Mouse (Mus musculus) liver, embryonic 12.5 days (tissue): ENCODE results near the gene Trarg1. TPM values are rescaled to one million over a fixed set of nuclear protein-coding genes. Genes with fewer than 3 reads are reported as not detected.
"Not testable (repeated sequence)": the region's sequence is repeated elsewhere in the genome, so short reads cannot be mapped to it uniquely, and the experiment has no call there.

Source experiments
- ATAC-seq: fragments of 200-750 bp; cut with Nextera tagmentation; 2 replicates; pipeline ENCODE4 v1.8.0; 2017; ENCODE audit warnings: moderate number of reproducible peaks, mild to moderate bottlenecking, moderate library complexity
- H3K27ac ChIP-seq: fragments of 300-500 bp; sonication (generic); 2 replicates; pipeline ENCODE4 v1.5.1; 2016; ENCODE audit warnings: mild to moderate bottlenecking
- H3K27me3 ChIP-seq: fragments of 300-500 bp; sonication (generic); replicated peaks from 2 replicates; pipeline ENCODE4 v1.6.1; 2016; ENCODE audit warnings: mild to moderate bottlenecking, moderate library complexity
- H3K36me3 ChIP-seq: fragments of 300-500 bp; sonication (generic); 2 replicates; pipeline ENCODE4 v1.6.1; 2016; ENCODE audit warnings: mild to moderate bottlenecking, moderate library complexity
- H3K4me1 ChIP-seq: fragments of 300-500 bp; sonication (generic); 2 replicates; pipeline ENCODE4 v1.6.1; 2016
- H3K4me2 ChIP-seq: fragments of 300-500 bp; sonication (generic); 2 replicates; pipeline ENCODE4 v1.6.1; 2016; ENCODE audit warnings: mild to moderate bottlenecking, moderate library complexity
- H3K4me3 ChIP-seq: fragments of 300-500 bp; sonication (generic); 2 replicates; pipeline ENCODE4 v1.5.1; 2016; ENCODE audit warnings: mild to moderate bottlenecking, moderate library complexity
- H3K9ac ChIP-seq: fragments of 300-500 bp; sonication (generic); 2 replicates; pipeline ENCODE4 v1.6.1; 2016; ENCODE audit warnings: mild to moderate bottlenecking, moderate library complexity
- H3K9me3 ChIP-seq: fragments of 300-500 bp; sonication (generic); replicated peaks from 2 replicates; pipeline ENCODE4 v1.6.1; 2016; ENCODE audit warnings: mild to moderate bottlenecking, moderate library complexity
- WGBS: fragments of 180-500 bp; shearing (Covaris S2); methylation state at CpG from one replicate; pipeline ENCODE4 v1.1.7; 2016; ENCODE audit not compliant: insufficient replicate concordance; 5-methylcytosine and 5-hydroxymethylcytosine counted together
- polyA plus RNA-seq: library from polyadenylated mRNA; unstranded; fragments of >200 nt; fragmentation: Nextera tagmentation; extraction: Ambion mirVana; gene quantifications from 2 replicates; pipeline ENCODE4 v1.2.1, GENCODE M21; 2016

Trarg1 gene
- not detected in 2 replicates for polyA plus RNA-seq

DNA sequence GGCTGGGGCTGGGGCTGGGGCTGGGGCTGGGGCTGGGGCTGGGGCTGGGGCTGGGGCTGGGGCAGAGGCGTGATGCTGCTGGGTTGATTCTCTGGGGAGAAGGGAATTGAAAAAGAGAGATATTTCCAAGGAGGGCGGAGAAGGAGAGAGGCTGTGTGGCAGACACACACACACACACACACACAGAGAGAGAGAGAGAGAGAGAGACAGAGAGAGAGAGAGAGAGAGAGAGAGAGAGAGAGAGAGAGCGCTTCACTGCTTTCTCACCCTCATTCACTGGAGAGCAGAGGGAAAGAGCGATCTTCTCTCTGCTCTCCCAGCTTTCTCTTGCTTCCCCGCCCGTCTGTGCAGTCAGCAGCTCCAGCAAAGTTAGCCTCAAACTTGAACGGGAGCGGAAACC is at the start of gene Trarg1:
Gene Trarg1, plus strand, starts transcription at position 301 of the 400 bp plus-strand sequence.
- H3K4me1 ChIP-seq, H3K27ac ChIP-seq, H3K4me2 ChIP-seq, H3K36me3 ChIP-seq, H3K4me3 ChIP-seq, ATAC-seq, H3K9ac ChIP-seq, H3K9me3 ChIP-seq: not testable (repeated sequence)
- 38% methylated on average over 7 of the region's 8 CpGs for WGBS
- H3K27me3 ChIP-seq, result peaks cover 53% of the 10 kb centered on the region

DNA sequence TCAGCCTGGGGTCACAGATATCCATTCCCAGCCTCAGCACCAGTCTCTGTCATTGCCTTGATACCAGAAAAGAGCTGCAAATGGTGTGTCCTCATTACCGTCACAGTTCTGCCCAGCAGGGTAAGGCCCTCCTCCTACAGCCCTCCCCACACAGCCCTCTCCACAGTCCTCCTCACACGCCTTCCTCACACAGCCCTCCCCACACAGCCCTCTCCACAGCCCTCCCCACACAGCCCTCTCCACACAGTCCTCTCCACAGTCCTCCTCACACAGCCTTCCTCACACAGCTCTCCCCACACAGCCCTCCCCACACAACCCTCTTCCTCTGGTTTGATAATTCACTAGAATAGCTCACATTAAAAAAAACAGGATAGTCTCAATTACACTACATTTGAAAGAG is 49.6 kb upstream of the Trarg1 start:
- no peaks in the 10 kb centered on the region for H3K9me3 ChIP-seq
- no peak overlapping the region for H3K9ac ChIP-seq
- peaks cover 11% of the 10 kb centered on the region for H3K4me1 ChIP-seq
- peaks cover 5% of the 10 kb centered on the region for H3K27me3 ChIP-seq
- no peak for ATAC-seq
- H3K4me2 ChIP-seq, result no peak overlapping the region
- H3K36me3 ChIP-seq, result no peaks in the 10 kb centered on the region
- WGBS, result 48% methylated on average over 2 of the region's 2 CpGs
- H3K27ac ChIP-seq, result no peak overlapping the region
- no peak overlapping the region for H3K4me3 ChIP-seq

DNA sequence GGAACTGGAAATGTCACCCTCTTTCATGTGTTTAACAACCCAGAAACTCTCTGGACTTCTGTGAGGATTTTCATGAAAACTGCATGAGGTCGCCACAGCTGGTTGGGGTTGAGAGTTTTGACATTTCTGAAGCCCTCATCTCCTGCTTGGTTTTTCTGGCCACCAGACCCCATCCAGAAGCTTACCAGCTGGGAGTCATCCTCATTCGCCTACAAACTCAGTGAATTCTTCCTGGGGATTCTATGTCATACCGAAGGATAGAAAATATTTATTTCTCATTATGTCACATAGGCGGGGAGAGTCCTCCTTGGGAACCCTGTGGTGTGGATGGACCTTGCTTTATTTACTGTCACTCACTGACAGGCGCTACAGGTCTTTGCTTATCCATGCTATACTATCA is 49.1 kb upstream of the Trarg1 start:
- ATAC-seq, result no peak
- no peak overlapping the region for H3K4me2 ChIP-seq
- WGBS, result 57% methylated on average over 5 of the region's 5 CpGs
- H3K9me3 ChIP-seq, result no peaks in the 10 kb centered on the region
- peaks cover 11% of the 10 kb centered on the region for H3K4me1 ChIP-seq
- no peak overlapping the region for H3K4me3 ChIP-seq
- H3K36me3 ChIP-seq, result no peaks in the 10 kb centered on the region
- H3K9ac ChIP-seq, result no peak overlapping the region
- H3K27me3 ChIP-seq, result peaks cover 2% of the 10 kb centered on the region
- no peak overlapping the region for H3K27ac ChIP-seq

DNA sequence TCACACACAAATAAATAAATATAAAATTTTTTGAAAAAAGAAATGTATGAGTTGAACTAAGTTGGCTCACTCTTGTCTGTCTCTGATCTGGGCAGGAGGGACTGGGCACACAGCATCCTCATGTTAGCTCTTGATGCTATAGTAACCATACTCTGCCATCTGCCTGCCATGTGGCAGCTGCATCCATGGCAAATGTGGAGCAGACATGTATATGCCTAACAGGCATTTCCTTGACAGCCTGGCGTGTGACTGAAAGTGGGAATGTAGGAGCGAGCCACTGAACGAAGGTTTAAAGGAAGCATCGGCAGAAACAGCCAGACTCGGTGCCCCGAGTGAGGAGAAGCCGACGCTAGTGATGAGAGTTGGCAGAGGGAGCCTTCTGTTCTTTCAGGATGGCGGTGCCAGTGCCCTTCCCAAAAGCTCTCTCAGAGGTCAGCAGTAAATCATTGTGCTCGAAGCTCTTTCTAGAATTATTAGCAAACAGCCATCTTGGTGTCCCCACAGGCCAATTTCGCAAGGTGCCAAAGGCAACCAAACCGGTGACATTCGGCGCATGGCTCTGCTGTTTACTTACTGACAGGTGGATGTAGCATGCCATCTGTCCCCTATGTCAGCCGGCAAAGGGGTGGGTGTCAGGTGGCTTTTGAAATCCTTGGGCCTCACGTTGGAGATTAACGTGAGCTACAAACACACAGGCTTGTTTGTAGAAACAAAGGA is 40.2 kb upstream of the Trarg1 start:
- Histone ChIP-seq H3K9ac (no peak overlapping the region), H3K36me3 (no peaks in the 10 kb centered on the region), H3K4me3 (no peak overlapping the region), H3K4me1 (no peaks in the 10 kb centered on the region), H3K4me2 (no peak overlapping the region), H3K27ac (no peak overlapping the region), H3K9me3 (no peaks in the 10 kb centered on the region), H3K27me3 (peaks cover 11% of the 10 kb centered on the region)
- no peak for ATAC-seq
- WGBS, result 71% methylated on average over 17 of the region's 17 CpGs

DNA sequence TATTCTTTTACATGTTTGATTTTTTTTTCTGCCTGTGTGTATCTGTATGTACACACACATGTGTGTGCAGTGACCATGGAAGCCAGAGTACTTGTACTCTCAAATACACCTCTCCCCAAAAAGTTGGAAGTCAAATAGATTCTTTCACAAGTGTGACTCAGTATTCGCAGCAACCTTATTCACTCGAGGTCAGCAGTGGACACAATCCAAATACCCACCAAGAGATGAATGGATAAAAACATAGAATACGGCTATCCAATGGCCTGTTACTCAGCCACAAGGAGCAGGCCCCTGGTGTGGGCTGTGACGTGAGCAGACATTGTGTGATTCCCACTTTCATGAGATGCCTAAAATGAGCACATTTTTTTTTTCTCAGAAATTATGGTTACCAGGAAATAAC is 39.4 kb upstream of the Trarg1 start:
- no peak overlapping the region for H3K27ac ChIP-seq

DNA sequence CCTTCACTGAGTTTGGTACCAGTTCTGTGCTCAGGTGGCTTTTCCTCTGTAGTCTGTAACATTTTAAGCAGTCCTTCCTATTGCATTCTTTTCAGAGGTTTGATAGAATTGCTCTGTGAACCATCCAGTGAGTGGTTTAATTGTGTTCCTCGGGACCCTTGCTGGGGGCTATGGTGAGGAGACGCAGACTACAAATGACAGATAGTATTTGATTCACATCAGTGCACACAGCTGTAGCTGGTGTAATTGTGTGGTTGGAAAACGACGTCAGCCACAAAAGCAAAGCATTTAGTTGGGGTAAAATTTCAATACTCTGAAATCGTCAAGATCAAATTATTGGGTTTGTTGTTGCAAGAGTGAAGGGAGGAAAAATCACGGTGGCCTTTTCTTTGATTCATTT is 35.4 kb upstream of the Trarg1 start:
- no peak overlapping the region for H3K9ac ChIP-seq
- no peaks in the 10 kb centered on the region for H3K9me3 ChIP-seq
- whole genome bisulfite sequencing, result 72% methylated on average over 6 of the region's 6 CpGs
- H3K4me3 ChIP-seq, result no peak overlapping the region
- peaks cover 42% of the 10 kb centered on the region for H3K27me3 ChIP-seq
- no peak for ATAC-seq
- H3K4me1 ChIP-seq, result peaks cover 5% of the 10 kb centered on the region; the same call in 1 of the 2 replicates
- H3K36me3 ChIP-seq, result no peaks in the 10 kb centered on the region
- H3K27ac ChIP-seq, result no peak overlapping the region
- no peak overlapping the region for H3K4me2 ChIP-seq

More for the DNA sequence above, 39.4 kb upstream of the Trarg1 start:
- no peak for ATAC-seq
- H3K27me3 ChIP-seq, result peaks cover 19% of the 10 kb centered on the region
- H3K36me3 ChIP-seq, result no peaks in the 10 kb centered on the region
- WGBS, result 61% methylated on average over 4 of the region's 4 CpGs
- H3K9ac ChIP-seq, result no peak overlapping the region
- no peak overlapping the region for H3K4me2 ChIP-seq
- no peaks in the 10 kb centered on the region for H3K4me1 ChIP-seq
- no peak overlapping the region for H3K4me3 ChIP-seq
- no peaks in the 10 kb centered on the region for H3K9me3 ChIP-seq

DNA sequence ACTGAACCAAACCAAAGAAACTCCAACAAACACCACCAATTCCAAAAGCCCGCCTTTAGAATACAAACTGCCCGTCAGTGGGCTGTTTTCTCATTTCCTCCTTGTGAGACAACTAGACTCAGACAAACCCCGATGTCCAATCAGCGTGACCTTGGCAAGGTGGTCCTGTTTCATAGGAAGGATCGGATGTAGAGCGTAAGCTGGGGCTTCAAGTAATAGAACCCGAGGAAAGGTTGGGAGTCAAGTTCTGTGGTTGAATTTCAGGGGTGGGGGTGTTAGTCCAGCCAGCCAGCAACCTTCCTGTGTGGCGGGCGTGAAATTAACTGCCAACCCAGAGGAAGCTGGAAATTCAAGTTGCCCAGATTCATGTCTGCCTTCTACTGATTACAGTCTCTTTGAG is 34.6 kb upstream of the Trarg1 start:
- no peak overlapping the region; the same call in 1 of the 2 replicates for H3K9ac ChIP-seq
- H3K36me3 ChIP-seq, result no peaks in the 10 kb centered on the region
- H3K4me2 ChIP-seq, result no peak overlapping the region
- H3K4me1 ChIP-seq, result peaks cover 5% of the 10 kb centered on the region; the same call in 1 of the 2 replicates
- no peak overlapping the region for H3K27ac ChIP-seq
- ATAC-seq, result no peak
- H3K4me3 ChIP-seq, result no peak overlapping the region
- H3K27me3 ChIP-seq, result peaks cover 42% of the 10 kb centered on the region
- no peaks in the 10 kb centered on the region for H3K9me3 ChIP-seq
- WGBS, result 50% methylated on average over 9 of the region's 9 CpGs

DNA sequence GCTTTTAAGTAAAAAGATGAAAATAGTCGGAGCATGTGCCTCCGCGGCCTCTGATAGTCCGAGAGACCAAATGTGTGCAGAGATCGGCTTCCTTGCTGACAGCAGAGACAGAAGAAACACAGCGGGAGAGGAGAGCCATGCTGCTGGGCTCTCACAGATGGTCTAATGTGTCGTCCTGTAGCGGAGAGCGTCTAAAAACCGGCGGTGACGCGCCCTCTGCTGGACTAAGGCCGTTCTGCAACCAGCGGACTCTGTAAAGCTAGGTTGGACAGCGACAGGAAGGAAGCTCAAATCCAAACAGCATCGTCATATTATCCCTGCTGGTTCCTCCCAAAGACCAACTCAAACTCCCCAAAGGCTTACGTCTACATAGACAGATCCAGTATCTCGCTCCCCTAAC is 33.7 kb upstream of the Trarg1 start:
- no peaks in the 10 kb centered on the region for H3K36me3 ChIP-seq
- peaks cover 42% of the 10 kb centered on the region for H3K27me3 ChIP-seq
- WGBS, result 1% methylated on average over 19 of the region's 19 CpGs
- H3K4me2 ChIP-seq, result peak overlapping the region; percentile 47
- no peak overlapping the region for H3K9ac ChIP-seq
- no peak for ATAC-seq
- H3K27ac ChIP-seq, result no peak overlapping the region
- H3K4me1 ChIP-seq, result peaks cover 5% of the 10 kb centered on the region; the same call in 1 of the 2 replicates
- no peak overlapping the region for H3K4me3 ChIP-seq
- no peaks in the 10 kb centered on the region for H3K9me3 ChIP-seq

DNA sequence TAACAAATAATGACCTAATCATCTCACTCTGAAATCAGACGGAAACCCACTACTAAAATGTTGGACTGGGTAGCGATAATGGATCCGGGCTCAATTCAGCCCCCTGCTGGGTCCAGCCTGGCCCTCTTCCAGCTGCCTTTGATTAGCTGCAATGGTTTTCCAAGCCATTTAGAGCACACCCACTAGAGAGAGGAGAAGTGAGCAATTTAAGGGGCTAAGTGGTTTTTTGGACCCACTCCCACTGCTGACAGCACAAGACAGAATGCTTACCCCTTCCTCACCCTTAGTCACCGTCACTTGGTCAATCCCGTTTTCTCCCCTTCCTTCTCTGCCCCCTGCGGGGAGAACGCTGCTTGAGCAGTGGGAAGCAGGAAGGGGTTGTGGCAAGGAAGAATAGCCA is 32.5 kb upstream of the Trarg1 start:
- Histone ChIP-seq H3K9me3 (no peaks in the 10 kb centered on the region), H3K4me2 (peak overlapping the region; percentile 19; the same call in 1 of the 2 replicates), H3K4me1 (peaks cover 5% of the 10 kb centered on the region; the same call in 1 of the 2 replicates), H3K4me3 (no peak overlapping the region), H3K27me3 (peaks cover 42% of the 10 kb centered on the region), H3K36me3 (no peaks in the 10 kb centered on the region), H3K9ac (no peak overlapping the region), H3K27ac (no peak overlapping the region)
- ATAC-seq, result no peak
- WGBS, result 11% methylated on average over 7 of the region's 7 CpGs

DNA sequence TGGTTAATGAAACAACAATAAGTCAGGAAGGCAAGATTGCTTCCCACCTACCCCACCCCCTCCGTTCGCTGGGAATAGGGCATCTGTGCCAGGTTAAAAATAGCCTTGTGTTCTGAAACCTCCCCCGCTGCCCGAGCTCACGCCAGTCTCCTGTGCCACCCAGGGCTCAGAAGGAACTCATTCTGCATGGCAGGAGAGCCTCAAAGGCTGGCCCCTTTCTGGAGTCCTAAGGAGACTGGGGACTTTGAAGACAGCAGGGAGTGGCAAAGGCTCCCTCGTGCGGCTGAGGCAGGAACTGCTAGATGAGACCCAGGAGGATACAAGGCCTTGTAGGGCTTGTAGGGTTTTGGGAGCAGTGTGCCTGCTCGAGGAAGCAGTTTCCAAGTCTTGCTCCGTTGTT is 32.1 kb upstream of the Trarg1 start:
- Histone ChIP-seq H3K27ac (no peak overlapping the region), H3K27me3 (peaks cover 42% of the 10 kb centered on the region), H3K4me2 (peak overlapping the region; percentile 19; the same call in 1 of the 2 replicates), H3K9me3 (no peaks in the 10 kb centered on the region), H3K4me1 (peaks cover 5% of the 10 kb centered on the region; the same call in 1 of the 2 replicates), H3K4me3 (no peak overlapping the region), H3K36me3 (no peaks in the 10 kb centered on the region), H3K9ac (no peak overlapping the region)
- no peak for ATAC-seq
- 5% methylated on average over 9 of the region's 9 CpGs for WGBS

DNA sequence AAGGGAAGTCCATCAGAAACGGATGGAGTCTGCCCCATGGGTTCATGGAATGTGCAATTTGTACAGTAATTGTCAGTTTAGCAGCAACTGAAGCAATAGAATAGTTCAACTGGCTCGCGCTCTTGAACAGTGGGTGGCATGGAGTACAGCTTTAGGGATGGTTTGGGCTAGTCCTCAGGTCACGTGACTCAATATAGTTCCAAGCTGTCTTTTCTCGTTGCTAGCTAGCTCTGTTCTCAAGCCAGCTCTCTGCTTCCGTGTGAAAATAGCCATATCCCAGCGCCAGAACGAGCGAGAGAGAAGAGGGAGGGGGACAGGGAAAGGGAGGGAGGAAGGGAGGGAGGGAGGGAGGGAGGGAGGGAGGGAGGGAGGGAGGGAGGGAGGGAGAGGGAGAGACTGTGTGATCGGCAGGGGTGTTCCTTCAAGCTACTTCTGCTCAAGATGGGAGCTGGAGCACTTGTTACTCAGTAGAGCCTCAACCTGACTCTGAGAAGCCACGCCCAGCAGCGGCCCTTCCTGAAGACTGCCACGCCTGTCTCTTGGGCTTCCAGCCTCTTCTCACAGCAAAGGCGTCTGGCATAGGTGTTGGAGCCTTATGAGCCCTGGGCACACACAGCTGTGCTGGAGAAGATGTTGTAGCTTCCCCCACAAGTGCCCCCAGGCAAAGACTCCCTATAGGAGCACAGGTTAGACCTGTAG is 28.6 kb upstream of the Trarg1 start:
- no peak overlapping the region for H3K4me3 ChIP-seq
- H3K36me3 ChIP-seq, result no peaks in the 10 kb centered on the region
- H3K4me1 ChIP-seq, result peaks cover 5% of the 10 kb centered on the region; the same call in 1 of the 2 replicates
- H3K4me2 ChIP-seq, result no peak overlapping the region
- no peak overlapping the region for H3K27ac ChIP-seq
- H3K27me3 ChIP-seq, result peaks cover 15% of the 10 kb centered on the region
- WGBS, result 41% methylated on average over 13 of the region's 14 CpGs
- ATAC-seq, result no peak
- no peak overlapping the region for H3K9ac ChIP-seq
- no peaks in the 10 kb centered on the region for H3K9me3 ChIP-seq

DNA sequence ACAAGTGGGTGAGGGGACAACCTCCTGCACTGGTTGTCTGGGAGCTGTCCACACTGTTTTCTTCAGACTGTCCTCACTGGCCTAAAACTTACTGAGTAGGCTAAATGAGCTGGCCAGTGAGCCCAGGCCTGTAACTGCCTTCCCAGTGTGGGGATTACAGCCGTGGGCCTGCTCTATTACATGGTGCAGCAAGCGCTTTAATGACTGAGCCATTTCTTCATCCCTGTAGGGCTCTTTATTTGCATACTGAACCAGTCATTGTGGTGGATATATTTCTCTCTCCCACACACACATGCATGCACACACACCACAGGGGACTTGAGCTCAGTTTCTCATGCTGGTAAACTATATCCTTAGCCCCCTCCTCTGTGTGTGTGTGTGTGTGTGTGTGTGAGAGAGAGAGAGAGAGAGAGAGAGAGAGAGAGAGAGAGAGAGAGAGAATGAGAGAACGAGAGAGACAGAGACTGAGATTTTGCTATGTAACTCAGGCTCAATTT is 26.7 kb upstream of the Trarg1 start:
- no peak overlapping the region for H3K4me3 ChIP-seq
- H3K9me3 ChIP-seq, result no peaks in the 10 kb centered on the region
- H3K36me3 ChIP-seq, result no peaks in the 10 kb centered on the region
- no peak overlapping the region for H3K27ac ChIP-seq
- peaks cover 11% of the 10 kb centered on the region; the same call in 1 of the 2 replicates for H3K27me3 ChIP-seq
- no peak overlapping the region for H3K4me2 ChIP-seq
- ATAC-seq, result no peak
- WGBS, result 49% methylated on average over 3 of the region's 3 CpGs
- no peak overlapping the region for H3K9ac ChIP-seq
- H3K4me1 ChIP-seq, result no peaks in the 10 kb centered on the region
